In genomic region chr11:101626995-101627856, GRCm38 (mm10) we compare ENCODE assay signal across 7 mouse cellular contexts. TPM values are rescaled to one million over a fixed set of nuclear protein-coding genes. Genes with fewer than 3 reads are reported as not detected.
DNase-seq lines count a peak whose midpoint lies in the region; ATAC-seq and TF ChIP-seq lines count a peak whose summit lies in the region.

Rdm1 (plus strand) TSS chr11:101627195.

- DNase-seq in adrenal gland, adult 2 months: peak; percentile 88
- DNase-seq in embryo, embryonic 11 days: peak; percentile 94
- DNase-seq in gastrocnemius, postnatal 25 days: peak; percentile 69
- peak; percentile 92 for DNase-seq in intestine, embryonic 14.5 days (ENCODE audit: low spot score)
- peak; percentile 75 to 77 for DNase-seq in left cerebral cortex, postnatal 36 days (ENCODE audit: low spot score in 2 of 2)
- DNase-seq in midbrain, embryonic 11.5 days (ENCODE audit: low spot score, missing footprints): peak; percentile 98

- H3K4me3 ChIP-seq in intestine, embryonic 14.5 days (ENCODE audit: low read depth, low read length): peak within 1 kb of the TSS; percentile 53
- peak within 1 kb of the TSS; percentile 51 for H3K4me3 ChIP-seq in midbrain, embryonic 11.5 days (ENCODE audit: low read depth, low read length)
- H3K4me3 ChIP-seq in small intestine, adult 2 months (ENCODE audit: low read depth, low read length): peak within 1 kb of the TSS; percentile 74

- peak within 1 kb of the TSS; percentile 88 for H3K4me2 ChIP-seq in intestine, embryonic 14.5 days (ENCODE audit: low read length)
- H3K4me2 ChIP-seq in midbrain, embryonic 11.5 days: peak within 1 kb of the TSS; percentile 83

- ATAC-seq in intestine, embryonic 14.5 days (replicated peaks; ENCODE audit: low FRiP score, low TSS enrichment, low read depth): peak; percentile 93
- peak; percentile 92 for ATAC-seq in midbrain, embryonic 11.5 days (ENCODE audit: low FRiP score)

- intact Hi-C loops in left cerebral cortex, postnatal 36 days (cut with DNase I): no loop called here

- no peaks in the 10 kb centered on the region for H3K9me3 ChIP-seq in intestine, embryonic 14.5 days (ENCODE audit: control insufficient read depth, low read length)
- H3K9me3 ChIP-seq in midbrain, embryonic 11.5 days (ENCODE audit: control insufficient read depth, low read length): no peaks in the 10 kb centered on the region

- H3K4me1 ChIP-seq in intestine, embryonic 14.5 days (replicated peaks; ENCODE audit: control insufficient read depth, insufficient read depth, low read length): no peaks in the 10 kb centered on the region
- peaks cover 6% of the 10 kb centered on the region; the same call in 1 of the 2 replicates for H3K4me1 ChIP-seq in midbrain, embryonic 11.5 days (ENCODE audit: control insufficient read depth, insufficient read depth, low read length)
- H3K4me1 ChIP-seq in small intestine, adult 2 months (ENCODE audit: control insufficient read depth, insufficient read depth, insufficient read length, low read length): no peaks in the 10 kb centered on the region

- H3K27me3 ChIP-seq in intestine, embryonic 14.5 days (replicated peaks; ENCODE audit: control insufficient read depth, insufficient read depth, low read length): no peaks in the 10 kb centered on the region
- no peaks in the 10 kb centered on the region for H3K27me3 ChIP-seq in midbrain, embryonic 11.5 days (ENCODE audit: control insufficient read depth, insufficient read depth, low read length)
- no peaks in the 10 kb centered on the region for H3K27me3 ChIP-seq in small intestine, adult 2 months (ENCODE audit: control insufficient read depth, insufficient read depth, low read length)

- TF ChIP-seq CTCF in small intestine, adult 2 months (IDR thresholded peaks at IDR 0.05; ENCODE audit: extremely low read depth, insufficient read length, insufficient replicate concordance, low read depth, low read length): no peak

- H3K27ac ChIP-seq in intestine, embryonic 14.5 days (ENCODE audit: low read depth): peak within 1 kb of the TSS; percentile 98
- peak within 1 kb of the TSS; percentile 98 for H3K27ac ChIP-seq in midbrain, embryonic 11.5 days (ENCODE audit: low read depth, low read length)
- H3K27ac ChIP-seq in small intestine, adult 2 months (ENCODE audit: insufficient read depth, low read depth, low read length): peak within 1 kb of the TSS; percentile 96

- H3K36me3 ChIP-seq in intestine, embryonic 14.5 days (ENCODE audit: control insufficient read depth, insufficient read depth, low read length): no peaks in the 10 kb centered on the region; the same call in 1 of the 2 replicates
- peaks cover 2% of the 10 kb centered on the region; the same call in 1 of the 2 replicates for H3K36me3 ChIP-seq in midbrain, embryonic 11.5 days (ENCODE audit: control insufficient read depth, insufficient read depth, low read length)
- H3K36me3 ChIP-seq in small intestine, adult 2 months (ENCODE audit: control insufficient read depth, insufficient read depth, low read length): no peaks in the 10 kb centered on the region

- peak within 1 kb of the TSS; percentile 70 for H3K9ac ChIP-seq in intestine, embryonic 14.5 days (ENCODE audit: low read length)
- H3K9ac ChIP-seq in midbrain, embryonic 11.5 days (ENCODE audit: low read length): peak within 1 kb of the TSS; percentile 83

- peak; percentile 61; the same call in 1 of the 2 replicates for TF ChIP-seq POLR2A in small intestine, adult 2 months (IDR thresholded peaks at IDR 0.05; ENCODE audit: low read depth, low read length)

- under 1% methylated on average over 34 of the region's 34 CpGs for WGBS in intestine, embryonic 14.5 days
- under 1% methylated on average over 32 of the region's 34 CpGs for WGBS in midbrain, embryonic 11.5 days
- under 1% methylated on average over 34 of the region's 34 CpGs for WGBS in small intestine, adult 2 months

RNA-seq across cellular contexts. Expression of gene Rdm1, which starts in this region (rescaled TPM):
- 10 to 100 TPM; 28.7 to 29.8 TPM for total RNA-seq in adrenal gland, adult 2 months (2021)
- polyA plus RNA-seq in adrenal gland, adult 2 months (2012; rRNA removed): 17.5 and 19.9 TPM in 2 replicates
- 10 to 100 TPM; 21.6 to 25.0 TPM for total RNA-seq in gastrocnemius, postnatal 25 days (2021)
- 30.8 and 44.8 TPM in 2 replicates for polyA plus RNA-seq in intestine, embryonic 14.5 days (2014; fragmentation: Nextera tagmentation; extraction: Ambion mirVana)
- total RNA-seq in left cerebral cortex, postnatal 36 days (2021): 1 to 10 TPM; 6.0 to 6.5 TPM
- polyA plus RNA-seq in midbrain, embryonic 11.5 days (2014; fragmentation: Nextera tagmentation; extraction: Ambion mirVana): 44.0 and 44.8 TPM in 2 replicates
- polyA plus RNA-seq in small intestine, adult 2 months (2012; rRNA removed): 6.3 and 12.4 TPM in 2 replicates

Comparison
In these comparisons a context has a peak if more than half of its experiments do, and no peak if none do; other contexts are left out.
1. Peak in every context shown above with its lines: DNase-seq, ATAC-seq, H3K4me3 ChIP-seq and H3K27ac ChIP-seq.